Mouse (Mus musculus) urinary bladder, postnatal 14 days (tissue): ENCODE measurements around the gene Pear1.
A peak's percentile ranks its signal among the peaks of the same experiment; 100 is the strongest.

Source experiments
- DNase-seq: peaks from one replicate; pipeline ENCODE4 v3.0.0; 2021; ENCODE audit warnings: low spot score

Pear1 gene

DNA sequence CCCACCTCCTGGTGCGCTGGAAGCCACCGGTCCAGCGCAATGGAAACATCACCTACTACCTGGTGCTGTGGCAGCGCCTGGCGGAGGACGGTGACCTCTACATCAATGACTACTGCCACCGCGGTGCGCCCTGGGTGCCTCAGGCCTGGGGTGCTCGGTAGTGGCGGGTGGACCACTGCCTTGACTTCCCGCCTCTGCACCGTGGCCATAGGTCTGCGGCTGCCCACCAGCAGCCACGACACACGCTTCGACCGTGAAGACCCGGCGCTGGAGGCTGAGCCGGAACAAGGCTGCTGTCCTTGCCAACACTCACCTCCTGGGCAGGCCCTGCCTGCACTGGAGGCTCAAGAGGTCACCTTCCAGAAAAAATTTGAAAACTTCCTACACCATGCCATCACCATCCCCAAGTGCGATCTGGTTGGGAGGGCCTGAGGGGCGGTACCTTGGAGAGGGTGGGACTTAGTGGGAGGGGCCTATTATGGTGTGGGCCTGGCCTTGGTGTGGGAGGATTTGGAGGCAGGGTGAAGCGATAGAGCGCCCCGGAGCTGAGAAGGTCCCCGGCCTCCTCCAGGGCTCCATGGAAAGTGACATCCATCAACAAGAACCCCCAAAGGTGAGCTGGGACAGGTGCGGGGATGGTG, 14.7 kb downstream of the Pear1 start:
- no peak for DNase-seq

DNA sequence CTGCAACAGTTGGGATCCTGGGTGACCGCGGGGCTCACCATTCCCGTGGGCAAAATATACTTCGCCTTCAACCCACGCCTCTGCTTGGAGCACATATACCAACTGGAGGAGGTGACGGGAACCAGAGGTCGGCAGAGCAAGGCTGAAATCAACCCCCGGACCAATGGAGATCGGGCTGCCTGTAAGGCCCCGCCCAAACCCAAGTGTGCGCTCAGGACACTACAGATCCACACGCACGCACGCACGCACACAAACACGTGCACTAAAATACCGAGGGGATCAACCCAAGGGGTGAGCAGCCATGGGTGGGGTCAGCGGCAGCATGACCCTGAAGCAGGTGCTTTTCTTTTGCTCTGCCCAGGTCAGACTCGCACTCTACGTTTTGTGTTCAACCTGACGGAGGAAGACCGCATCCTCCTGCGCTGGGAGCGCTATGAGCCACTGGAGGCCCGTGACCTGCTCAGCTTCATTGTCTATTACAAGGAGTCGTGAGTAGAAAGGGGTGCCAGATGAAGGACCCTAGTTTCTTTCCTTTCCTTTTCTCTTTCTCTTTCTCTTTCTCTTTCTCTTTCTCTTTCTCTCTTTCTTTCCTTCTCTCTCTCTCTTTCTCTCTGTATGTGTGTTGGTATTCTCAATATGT, 19.9 kb downstream of the Pear1 start:
- DNase-seq = no peak

GRCm38 (mm10) chr3:87801681-87802080, 22.4 kb downstream of the Pear1 start:
- no peak for DNase-seq

GRCm38 (mm10) chr3:87796736-87797334, 27.3 kb downstream of the Pear1 start, which contains the start of gene Insrr:
Insrr (plus strand) TSS chr3:87796951.
- DNase-seq = peak; percentile 57

DNA sequence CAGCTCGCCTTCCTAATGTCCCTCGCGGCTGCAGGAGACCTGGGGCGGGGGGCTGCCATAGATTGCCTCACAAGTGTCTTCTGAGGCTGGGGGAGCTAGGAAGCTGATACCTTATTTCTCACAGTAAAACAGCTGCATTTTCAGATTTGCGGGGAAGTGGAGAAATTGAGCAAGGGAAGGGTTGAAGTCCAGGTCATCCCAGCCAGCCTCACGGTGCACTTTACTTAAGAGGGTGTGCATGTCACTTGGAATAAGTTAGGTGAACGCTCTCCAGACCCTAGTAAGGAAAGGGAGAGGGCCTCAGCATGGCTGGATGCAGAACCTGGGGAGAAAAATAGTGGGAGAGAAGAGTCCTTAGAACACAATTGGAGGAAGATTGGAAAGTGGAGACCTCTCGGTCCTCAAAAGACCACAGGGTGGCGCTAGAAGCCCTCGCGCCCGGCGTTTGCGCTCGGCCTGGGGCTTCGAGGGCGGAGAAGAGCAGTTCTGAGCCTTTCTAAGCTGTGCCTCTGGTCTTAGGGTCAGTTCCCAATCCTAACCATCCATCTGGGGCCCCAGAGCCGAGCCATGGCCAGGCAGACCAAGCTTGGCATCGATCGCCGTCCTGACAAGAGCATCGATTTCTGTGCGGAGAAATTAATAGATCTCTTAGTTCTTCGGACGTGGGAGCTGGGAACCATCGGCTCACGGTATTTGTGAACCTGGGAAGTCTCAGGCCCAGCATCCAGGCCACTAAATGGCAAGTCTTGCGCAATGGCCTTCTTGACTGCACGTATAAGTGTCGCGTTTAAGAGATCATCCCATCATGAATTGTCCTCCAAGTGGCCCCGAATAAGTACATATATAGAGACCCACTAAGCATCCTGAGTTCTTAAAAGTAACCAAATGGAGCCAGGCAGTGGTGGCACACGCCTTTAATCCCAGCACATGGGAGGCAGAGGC, 28.5 kb downstream of the Pear1 start:
- DNase-seq = peak; percentile 73

DNA sequence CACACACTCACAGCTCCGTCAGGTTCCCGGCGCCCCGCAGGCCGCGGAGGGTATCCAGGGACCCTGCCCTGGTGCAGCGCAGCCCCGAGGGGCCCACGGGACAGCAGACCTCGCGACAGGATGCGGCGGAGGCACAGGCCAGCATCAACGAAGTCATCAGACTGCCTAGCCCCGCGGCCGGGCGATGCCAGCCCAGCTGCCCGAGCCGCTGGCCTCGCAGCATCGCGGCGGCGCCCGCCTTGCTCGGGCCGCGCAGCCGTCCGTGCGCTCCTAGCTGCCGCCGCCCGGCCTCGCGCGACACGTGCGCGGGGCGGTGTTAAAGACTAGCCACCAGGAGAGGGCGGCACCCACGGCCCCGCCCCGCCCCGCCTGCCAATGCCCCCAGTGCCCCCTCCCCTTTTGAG, 29.2 kb downstream of the Pear1 start, which contains the start of gene Ntrk1:
TSS of gene Ntrk1 (minus strand) at position 241 of the 404 bp plus-strand sequence.
- no peak for DNase-seq

DNA sequence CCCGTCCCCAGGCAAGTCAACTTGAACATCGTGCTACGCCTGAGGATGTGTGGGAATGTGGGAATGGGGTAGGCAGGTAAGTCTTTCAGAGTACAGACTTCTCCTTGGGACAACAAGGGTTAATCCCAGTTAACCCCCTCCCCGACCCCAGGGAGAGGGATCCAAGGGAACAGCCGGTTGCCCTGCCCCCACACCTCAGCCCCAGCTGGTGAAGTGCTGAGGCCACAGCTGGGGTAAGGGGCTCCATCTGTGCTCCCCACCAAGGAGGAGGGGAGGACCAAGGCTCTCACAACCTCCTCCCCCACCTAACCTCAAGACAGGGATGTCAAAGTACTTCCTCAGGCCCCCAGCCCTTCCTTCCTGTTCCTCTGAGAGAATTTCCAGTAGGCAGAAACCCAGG, 34.3 kb downstream of the Pear1 start:
- no peak for DNase-seq

GRCm38 (mm10) chr3:87789248-87789647, 34.9 kb downstream of the Pear1 start:
- no peak for DNase-seq

DNA sequence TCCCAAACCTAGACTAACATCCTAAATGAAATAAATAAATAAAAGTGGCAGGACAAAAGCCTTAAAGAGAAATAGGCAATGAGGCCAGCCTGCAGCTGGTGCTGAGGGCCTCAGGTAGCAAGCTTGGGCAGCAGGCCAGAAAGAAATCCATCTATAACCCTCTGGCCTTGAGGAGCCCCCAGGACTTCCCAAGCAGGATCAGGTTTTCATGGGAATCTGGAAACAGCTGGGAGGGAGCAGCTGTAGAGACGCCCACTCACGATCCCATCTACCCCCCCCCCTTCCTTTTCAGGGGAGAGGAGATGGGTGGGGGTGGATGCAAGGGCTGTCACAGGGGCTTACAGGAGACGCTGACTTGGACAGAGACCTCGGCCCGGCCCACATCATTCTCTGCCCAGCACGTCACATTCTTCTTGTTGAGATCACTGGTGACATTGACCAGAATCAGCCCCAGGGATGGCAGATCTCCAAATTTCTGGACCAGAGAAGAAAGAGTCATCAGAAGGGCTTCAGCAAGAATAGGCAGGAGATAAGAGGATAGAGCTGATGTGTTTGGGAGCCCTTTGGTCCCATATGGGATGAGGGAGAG, 38.4 kb downstream of the Pear1 start:
- no peak for DNase-seq

DNA sequence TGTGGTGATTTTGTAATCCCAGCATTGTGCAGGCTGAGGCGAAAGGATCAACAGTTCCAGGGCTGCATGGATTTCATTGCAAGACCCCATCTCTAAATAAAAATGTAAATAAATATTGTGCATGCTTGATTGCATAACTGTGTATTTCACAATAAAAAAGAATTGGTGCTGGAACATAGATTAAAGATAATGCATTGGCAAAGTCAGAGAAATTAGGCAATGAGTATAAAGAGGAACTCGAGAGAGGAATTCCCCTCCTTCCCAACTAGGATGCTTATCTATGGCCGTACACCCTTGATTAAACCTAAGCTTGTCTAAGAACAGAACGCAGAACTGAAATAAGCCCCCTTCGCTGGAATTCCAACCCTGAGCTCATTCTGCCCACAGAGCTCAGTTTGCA, 39.0 kb downstream of the Pear1 start:
- no peak for DNase-seq

GRCm38 (mm10) chr3:87783282-87784023, 40.7 kb downstream of the Pear1 start:
- no peak for DNase-seq

- no peak for DNase-seq
Observed at GRCm38 (mm10) chr3:87779086-87779485, 45.0 kb downstream of the Pear1 start.

DNA sequence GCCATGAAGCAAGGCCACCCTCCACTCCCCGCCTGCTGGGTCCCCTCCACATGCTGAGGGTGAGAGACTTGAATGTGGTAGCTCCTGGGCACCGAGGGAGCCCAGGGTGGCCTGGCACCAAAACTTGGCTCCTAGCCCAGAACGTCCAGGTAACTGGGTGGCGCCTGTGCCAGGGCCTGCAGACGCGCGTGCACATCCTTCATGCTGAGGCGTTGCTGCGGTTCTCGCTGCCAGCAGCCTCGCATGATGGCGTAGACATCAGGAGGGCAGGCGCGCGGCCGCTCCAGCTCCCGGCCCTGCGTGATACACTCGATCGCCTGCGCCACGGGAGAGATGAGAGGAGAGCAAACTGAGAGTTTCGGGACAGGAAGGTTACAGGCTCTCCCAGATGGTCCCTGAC, 45.8 kb downstream of the Pear1 start:
- DNase-seq = peak; percentile 41

DNA sequence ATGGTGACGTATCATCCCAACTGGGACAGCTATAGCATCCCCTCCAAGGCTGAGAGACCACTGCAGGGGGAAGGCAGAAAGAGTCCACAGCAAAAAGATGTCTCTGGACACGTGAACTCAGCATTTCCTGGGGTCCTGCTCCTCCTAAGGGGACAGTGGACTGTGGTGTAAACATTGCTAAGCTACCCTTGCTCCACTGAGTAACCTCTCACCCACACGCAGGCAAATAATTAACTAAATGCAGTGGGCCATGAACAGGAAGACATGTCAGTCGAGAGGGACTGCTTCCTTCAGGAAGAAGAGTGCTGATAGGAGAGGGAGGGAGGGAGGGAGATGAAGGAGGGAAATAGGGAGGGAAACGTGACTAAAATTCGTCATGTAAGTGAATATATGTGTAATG, 53.0 kb downstream of the Pear1 start:
- no peak for DNase-seq

DNA sequence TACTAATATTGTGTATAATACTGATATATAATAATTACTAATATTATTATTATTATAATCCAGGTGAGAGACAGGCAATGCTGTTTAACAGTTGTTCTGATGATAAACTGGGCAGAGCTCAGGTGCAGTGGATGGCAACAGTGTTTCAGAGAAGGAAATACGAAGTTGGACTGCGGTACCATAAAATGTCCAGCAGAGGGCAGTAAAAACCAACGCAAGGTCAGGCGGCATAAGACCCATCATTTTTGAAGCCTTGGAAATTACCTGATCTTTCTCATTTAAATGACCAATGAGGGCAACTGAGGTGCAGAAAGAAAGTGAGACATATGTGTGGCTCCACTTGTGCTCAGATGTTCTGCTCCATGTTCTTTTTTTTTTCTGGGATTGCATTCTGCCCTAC, 53.8 kb downstream of the Pear1 start:
- peak; percentile 55 for DNase-seq

DNA sequence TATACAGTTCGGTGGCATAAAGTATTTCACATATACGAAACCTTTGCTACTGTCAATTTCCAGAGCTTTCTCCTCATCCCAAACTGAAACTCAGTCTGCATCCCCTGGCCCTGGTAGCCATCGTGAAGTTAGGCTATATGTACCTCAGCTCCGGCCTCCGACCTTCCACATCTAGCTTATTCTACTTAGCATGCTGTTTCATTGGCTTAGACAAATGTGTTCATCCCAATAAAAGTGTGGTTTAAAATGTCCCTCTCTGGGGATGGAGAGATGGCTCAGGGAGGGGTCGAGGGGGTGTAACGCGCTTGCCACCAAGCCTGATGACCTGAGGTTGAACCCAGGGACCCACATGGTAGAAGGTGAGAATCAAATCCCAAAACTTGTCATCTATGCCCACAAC, 54.6 kb downstream of the Pear1 start:
- no peak for DNase-seq

- DNase-seq = peak; percentile 84
Observed at GRCm38 (mm10) chr3:87768844-87769243, 55.3 kb downstream of the Pear1 start.

- DNase-seq = no peak
Observed at GRCm38 (mm10) chr3:87768431-87768830, 55.7 kb downstream of the Pear1 start.

- no peak for DNase-seq
Observed at GRCm38 (mm10) chr3:87767764-87768163, 56.3 kb downstream of the Pear1 start.

DNA sequence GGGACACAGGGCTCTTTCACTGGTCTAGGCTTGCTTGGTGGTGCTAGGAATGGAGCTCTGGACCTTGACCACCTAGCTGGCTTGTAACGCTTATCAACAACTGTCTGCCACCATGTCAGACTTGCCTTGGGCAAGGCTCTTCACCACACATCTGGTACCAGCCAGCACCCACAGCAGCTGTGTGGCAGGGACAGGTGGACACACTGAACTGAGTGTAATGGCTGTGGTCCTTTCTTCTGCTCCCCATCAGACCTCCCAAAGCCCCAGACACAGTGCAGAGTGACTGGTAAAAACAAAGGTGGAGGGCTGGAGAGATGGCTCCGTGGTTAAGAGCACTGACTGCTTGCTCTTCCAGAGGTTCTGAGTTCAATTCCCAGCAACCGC, 57.8 kb downstream of the Pear1 start:
- DNase-seq = no peak

- DNase-seq = no peak
Observed at GRCm38 (mm10) chr3:87765631-87766283, 58.3 kb downstream of the Pear1 start.
